ENCODE assay signal across 26 mouse cellular contexts in the genomic region with DNA sequence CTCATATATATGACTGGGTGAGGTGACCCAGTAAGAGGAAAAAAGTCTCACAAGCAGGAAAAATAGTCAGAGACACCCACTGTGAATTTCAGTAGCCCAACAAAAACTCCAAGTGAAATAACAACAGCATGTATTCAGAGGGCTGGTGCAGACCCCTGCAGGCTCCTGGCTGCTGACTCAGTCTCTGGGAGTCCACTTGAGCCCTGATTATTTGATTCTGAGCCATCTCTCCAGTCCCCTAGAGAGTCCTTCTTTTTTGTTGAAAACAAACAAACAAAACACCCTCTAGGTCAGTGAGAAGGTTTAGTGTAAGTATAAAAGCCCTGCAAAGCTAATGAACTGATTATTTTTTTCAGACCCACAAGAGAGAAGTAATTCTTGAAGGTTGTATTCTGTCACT.
DNase-seq lines count a peak whose midpoint lies in the region; ATAC-seq and TF ChIP-seq lines count a peak whose summit lies in the region.
"Had no signal": no experiment of that assay in that cellular context is flagged by ENCODE, and none has a peak within 500 bp of the region (broad histone marks: within the 10 kb centered on the region; RNA-seq: fewer than 3 reads in every experiment).

No protein-coding gene starts in this region.

- 0 out of 2 replicates have a peak, but pooled peaks have one; percentile 52 for ATAC-seq in cerebellum, adult (ENCODE audit: insufficient number of reproducible peaks, low FRiP score, low TSS enrichment)
- ATAC-seq in hindbrain, embryonic 13.5 days (ENCODE audit: low FRiP score): no peak
- no peak for ATAC-seq in midbrain, embryonic 14.5 days (ENCODE audit: low FRiP score, low TSS enrichment)
- ATAC-seq: activated CD4-positive, CD25-positive, alpha-beta regulatory T cell, adult 4 months; forebrain, embryonic 13.5 days; intestine, embryonic 15.5 days had no signal

- no peak overlapping the region for H3K4me2 ChIP-seq in hindbrain, embryonic 13.5 days
- no peak overlapping the region for H3K4me2 ChIP-seq in midbrain, embryonic 14.5 days (ENCODE audit: low read length)
- H3K4me2 ChIP-seq: forebrain, embryonic 13.5 days; heart, embryonic 12.5 days; intestine, embryonic 15.5 days; liver, embryonic 15.5 days; lung, embryonic 14.5 days; stomach, embryonic 15.5 days had no signal

- H3K9me3 ChIP-seq in hindbrain, embryonic 13.5 days: no peaks in the 10 kb centered on the region
- H3K9me3 ChIP-seq in hindbrain, embryonic 10.5 days: no peaks in the 10 kb centered on the region
- no peaks in the 10 kb centered on the region for H3K9me3 ChIP-seq in midbrain, embryonic 14.5 days (ENCODE audit: control insufficient read depth, low read length)
- H3K9me3 ChIP-seq in midbrain, embryonic 10.5 days (replicated peaks): no peaks in the 10 kb centered on the region
- H3K9me3 ChIP-seq: forebrain, embryonic 13.5 days; heart, embryonic 12.5 days; intestine, embryonic 15.5 days; liver, embryonic 15.5 days; stomach, embryonic 15.5 days had no signal

- H3K4me3 ChIP-seq in hindbrain, embryonic 13.5 days: no peak overlapping the region
- no peak overlapping the region for H3K4me3 ChIP-seq in hindbrain, embryonic 10.5 days
- H3K4me3 ChIP-seq in midbrain, embryonic 14.5 days (replicated peaks; ENCODE audit: low read depth, low read length): no peak overlapping the region
- no peak overlapping the region for H3K4me3 ChIP-seq in midbrain, embryonic 10.5 days
- no peak overlapping the region for H3K4me3 ChIP-seq in left cerebral cortex, adult 2 months
- H3K4me3 ChIP-seq: erythroblast, embryonic 14.5 days; forebrain, embryonic 13.5 days; heart, adult 2 months; heart, embryonic 12.5 days; intestine, embryonic 15.5 days; liver, embryonic 15.5 days; stomach, embryonic 15.5 days had no signal

- H3K9ac ChIP-seq in hindbrain, embryonic 13.5 days: no peak overlapping the region
- H3K9ac ChIP-seq in midbrain, embryonic 14.5 days (replicated peaks; ENCODE audit: low read length): no peak overlapping the region
- H3K9ac ChIP-seq: forebrain, embryonic 13.5 days; heart, embryonic 12.5 days; intestine, embryonic 15.5 days; liver, embryonic 15.5 days; lung, embryonic 14.5 days; stomach, embryonic 15.5 days had no signal

- H3K4me1 ChIP-seq in hindbrain, embryonic 13.5 days (replicated peaks): no peaks in the 10 kb centered on the region
- H3K4me1 ChIP-seq in hindbrain, embryonic 10.5 days (replicated peaks): 0 out of 2 replicates have a peak, but pooled peaks cover 2% of the 10 kb centered on the region
- H3K4me1 ChIP-seq in midbrain, embryonic 14.5 days (ENCODE audit: control insufficient read depth, insufficient read depth, low read length): no peaks in the 10 kb centered on the region
- H3K4me1 ChIP-seq in midbrain, embryonic 10.5 days: peaks cover 3% of the 10 kb centered on the region; the same call in 1 of the 2 replicates
- H3K4me1 ChIP-seq: forebrain, embryonic 13.5 days; heart, embryonic 12.5 days; intestine, embryonic 15.5 days; liver, embryonic 15.5 days; stomach, embryonic 15.5 days had no signal

- no peaks in the 10 kb centered on the region for H3K36me3 ChIP-seq in hindbrain, embryonic 13.5 days
- no peaks in the 10 kb centered on the region for H3K36me3 ChIP-seq in hindbrain, embryonic 10.5 days
- H3K36me3 ChIP-seq in midbrain, embryonic 14.5 days (ENCODE audit: control insufficient read depth, insufficient read depth, low read length): no peaks in the 10 kb centered on the region
- no peaks in the 10 kb centered on the region for H3K36me3 ChIP-seq in midbrain, embryonic 10.5 days
- H3K36me3 ChIP-seq: heart, embryonic 12.5 days; intestine, embryonic 15.5 days; liver, embryonic 15.5 days; stomach, embryonic 15.5 days had no signal

- no peak for TF ChIP-seq CTCF in left cerebral cortex, adult 2 months (IDR thresholded peaks at IDR 0.05)

- no peak for DNase-seq in cerebellum, adult 11 months
- no peak for DNase-seq in hindbrain, embryonic 10.5 days (ENCODE audit: low spot score)
- peak; percentile 22 for DNase-seq in midbrain, embryonic 14.5 days
- no peak for DNase-seq in midbrain, embryonic 10.5 days (ENCODE audit: low spot score)
- DNase-seq in left cerebral cortex, adult 2 months (ENCODE audit: extremely low spot score in 1 of 2, low spot score in 2 of 2): no peak
- DNase-seq: adrenal gland, adult 2 months; cerebellum, adult 11-12 months; cerebellum, adult 9-11 months; heart, adult 2 months; kidney, adult 2 months; kidney, postnatal 4 days; liver; lung, embryonic 14.5 days; lung, postnatal 14 days; right cerebral cortex, postnatal 25 days; thymus, postnatal 14 days had no signal

- 0 out of 2 replicates have a peak overlapping the region, but pooled peaks have one; percentile 4 for H3K27ac ChIP-seq in hindbrain, embryonic 13.5 days
- H3K27ac ChIP-seq in hindbrain, embryonic 10.5 days: no peak overlapping the region
- H3K27ac ChIP-seq in midbrain, embryonic 14.5 days (replicated peaks; ENCODE audit: low read depth, low read length): no peak overlapping the region
- H3K27ac ChIP-seq in midbrain, embryonic 10.5 days (replicated peaks): no peak overlapping the region
- H3K27ac ChIP-seq in left cerebral cortex, adult 2 months: no peak overlapping the region
- H3K27ac ChIP-seq: forebrain, embryonic 13.5 days; heart, adult 2 months; intestine, embryonic 15.5 days; liver, embryonic 15.5 days; stomach, embryonic 15.5 days had no signal

- no peaks in the 10 kb centered on the region for H3K27me3 ChIP-seq in hindbrain, embryonic 13.5 days
- no peaks in the 10 kb centered on the region for H3K27me3 ChIP-seq in hindbrain, embryonic 10.5 days (ENCODE audit: insufficient read depth, poor library complexity, severe bottlenecking)
- no peaks in the 10 kb centered on the region for H3K27me3 ChIP-seq in midbrain, embryonic 14.5 days (ENCODE audit: control insufficient read depth, insufficient read depth, low read length)
- H3K27me3 ChIP-seq in midbrain, embryonic 10.5 days (ENCODE audit: low read depth, poor library complexity, severe bottlenecking): no peaks in the 10 kb centered on the region
- H3K27me3 ChIP-seq: CH12.LX; forebrain, embryonic 13.5 days; heart, embryonic 12.5 days; intestine, embryonic 15.5 days; liver, embryonic 15.5 days; stomach, embryonic 15.5 days had no signal

- intact Hi-C loops in left cerebral cortex, adult 2 months (cut with DNase I): no loop called here
